Mouse (Mus musculus) layer of hippocampus, postnatal 25 days (tissue): ENCODE results near the gene Mettl24. TPM values are rescaled to one million over a fixed set of nuclear protein-coding genes. Genes with fewer than 3 reads are reported as not detected.
A peak's percentile ranks its signal among the peaks of the same experiment; 100 is the strongest.

Experiments used
- DNase-seq, 2 experiments: peaks; one replicate each; pipeline ENCODE4 v3.0.0; 2022; ENCODE audit warnings: mixed read lengths in 2 of 2, low spot score in 1 of 2; ENCODE audit errors: extremely low spot score in 1 of 2
- total RNA-seq, 2 experiments: library from RNA; stranded (reverse); gene quantifications; 2 replicates each; pipeline ENCODE4 v1.2.3; 2021

Gene Mettl24
- total RNA-seq, 2 experiments from 2014 or later = 1.7 to 2.3 TPM

DNA sequence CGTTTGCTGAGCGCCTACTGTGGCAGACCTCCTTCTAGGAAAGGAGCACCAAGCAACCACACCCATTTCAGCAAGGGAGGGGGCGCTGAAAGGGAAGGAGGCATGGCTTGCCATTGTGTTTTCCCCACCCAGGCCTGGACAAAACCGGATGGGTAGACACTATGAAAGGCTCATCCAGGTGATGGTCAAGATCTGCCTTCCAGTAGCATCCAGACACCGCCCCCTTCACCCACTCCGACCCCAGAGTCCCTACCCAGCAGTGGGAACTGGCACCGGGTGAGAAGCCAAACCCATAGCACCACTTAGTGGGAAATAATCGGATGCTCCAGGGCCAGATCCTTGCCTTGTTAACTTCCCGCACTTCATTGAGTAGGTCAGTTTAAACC, 779 bp downstream of the Mettl24 start:
- DNase-seq = no peak

DNA sequence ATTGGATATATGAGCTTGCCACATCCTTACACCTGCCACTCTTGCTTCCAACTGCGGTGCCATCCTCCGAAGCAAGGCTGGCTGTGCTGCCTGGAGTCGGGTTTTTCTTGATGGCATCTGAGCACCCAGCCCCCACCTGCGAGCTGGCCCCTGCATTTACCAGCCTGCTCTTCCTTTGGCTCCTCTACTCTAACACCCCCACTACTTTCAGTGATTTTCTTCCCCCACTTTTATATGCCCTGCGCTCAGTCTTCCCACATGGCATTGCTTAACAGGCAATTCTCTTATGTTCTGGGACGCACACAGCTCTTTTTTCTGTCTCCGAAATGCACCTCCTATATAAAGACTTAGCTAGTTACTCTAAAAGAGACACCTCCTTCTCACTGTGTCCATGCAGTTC, 1.2 kb downstream of the Mettl24 start:
- DNase-seq = no peak

GRCm38 (mm10) chr10:40685641-40686040, 2.6 kb downstream of the Mettl24 start:
- DNase-seq = no peak

DNA sequence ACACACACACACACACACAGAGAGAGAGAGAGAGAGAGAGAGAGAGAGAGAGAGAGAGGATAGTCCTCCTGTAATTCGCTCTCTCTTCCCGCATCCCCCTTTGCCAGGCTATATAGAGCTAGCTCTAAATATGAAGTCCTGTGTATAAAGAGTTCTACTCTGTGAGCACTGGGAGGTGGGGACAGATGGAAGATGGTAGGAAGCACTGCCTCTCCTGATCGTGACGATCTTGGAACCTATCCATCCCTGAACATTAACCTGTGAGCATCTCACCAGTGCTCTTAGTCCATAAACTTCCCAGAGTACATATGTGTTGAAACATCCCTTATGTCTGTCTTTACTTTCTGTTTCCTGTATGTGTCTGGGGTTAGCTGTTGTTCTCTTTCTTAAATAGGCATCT, 3.9 kb downstream of the Mettl24 start:
- DNase-seq = no peak

GRCm38 (mm10) chr10:40687407-40687806, 4.3 kb downstream of the Mettl24 start:
- DNase-seq = no peak

- no peak for DNase-seq
Measured at GRCm38 (mm10) chr10:40688266-40688665, 5.2 kb downstream of the Mettl24 start.

DNA sequence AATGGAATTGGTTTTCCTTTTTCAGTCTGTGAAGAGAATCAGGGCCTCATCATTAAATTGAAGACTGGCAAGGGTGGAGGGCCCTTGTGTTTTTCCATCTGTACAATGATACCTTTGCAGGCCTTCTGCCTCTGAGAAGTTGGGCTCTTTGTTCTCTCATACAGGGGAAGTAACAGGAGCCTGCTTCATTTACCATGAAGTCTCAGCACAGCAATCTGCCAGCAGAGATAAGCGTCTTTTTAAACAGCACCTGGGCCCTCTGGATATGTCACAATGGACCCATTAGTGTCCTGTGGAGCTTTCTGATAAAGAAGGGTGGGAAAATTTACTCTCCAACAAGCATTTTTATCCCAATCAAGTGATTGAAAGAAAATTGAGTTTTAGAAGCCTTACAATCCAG, 5.8 kb downstream of the Mettl24 start:
- no peak for DNase-seq

GRCm38 (mm10) chr10:40698652-40699051, 15.6 kb downstream of the Mettl24 start:
- DNase-seq = no peak

DNA sequence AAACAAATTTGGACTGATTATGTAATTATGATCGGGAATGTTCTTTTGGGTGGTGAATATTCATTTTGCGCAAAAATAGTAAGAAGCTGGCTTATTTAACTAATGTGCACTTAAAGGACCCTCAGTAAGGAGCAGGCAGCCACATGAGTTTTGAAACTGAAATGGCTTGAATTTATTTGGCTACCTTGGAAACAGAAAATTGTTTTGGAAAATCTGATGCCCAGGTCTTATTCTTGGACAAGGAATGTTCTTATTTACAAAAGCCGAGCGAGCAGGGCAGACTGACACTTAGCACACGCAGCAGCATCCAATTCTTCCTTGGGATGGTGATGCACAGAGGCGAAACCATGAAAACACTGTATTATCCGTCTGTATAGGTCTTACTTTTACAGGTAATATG, 28.0 kb downstream of the Mettl24 start:
- DNase-seq = no peak

DNA sequence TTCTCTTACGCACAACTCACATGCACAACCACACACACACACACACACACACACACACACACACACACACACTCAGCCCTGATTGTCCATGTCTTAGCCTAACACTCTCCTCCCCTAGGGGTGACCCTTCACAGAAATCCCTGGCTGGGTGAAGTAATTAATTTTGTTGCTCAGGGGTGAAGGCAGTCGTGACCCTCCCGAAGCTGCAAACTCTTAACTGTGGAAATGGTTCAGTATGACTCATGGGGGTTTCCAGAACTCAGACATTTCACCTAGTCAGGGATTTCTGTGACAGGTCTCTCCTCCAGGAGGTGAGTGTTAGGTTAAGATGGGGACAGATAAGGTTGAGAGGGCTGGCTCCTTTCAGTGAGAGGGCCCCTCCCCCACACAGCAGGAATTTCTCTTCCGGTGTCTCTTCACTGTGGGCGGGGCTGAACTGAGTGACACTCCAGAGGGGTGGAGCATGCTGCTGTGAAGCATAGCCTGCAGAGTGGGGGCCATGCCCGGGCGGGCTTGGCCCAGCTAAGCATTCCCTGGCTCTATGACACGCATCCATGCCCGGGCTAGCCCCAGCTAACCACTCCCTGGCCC, 30.0 kb downstream of the Mettl24 start:
- peak in 1 of 2 experiments; percentile 4 for DNase-seq

DNA sequence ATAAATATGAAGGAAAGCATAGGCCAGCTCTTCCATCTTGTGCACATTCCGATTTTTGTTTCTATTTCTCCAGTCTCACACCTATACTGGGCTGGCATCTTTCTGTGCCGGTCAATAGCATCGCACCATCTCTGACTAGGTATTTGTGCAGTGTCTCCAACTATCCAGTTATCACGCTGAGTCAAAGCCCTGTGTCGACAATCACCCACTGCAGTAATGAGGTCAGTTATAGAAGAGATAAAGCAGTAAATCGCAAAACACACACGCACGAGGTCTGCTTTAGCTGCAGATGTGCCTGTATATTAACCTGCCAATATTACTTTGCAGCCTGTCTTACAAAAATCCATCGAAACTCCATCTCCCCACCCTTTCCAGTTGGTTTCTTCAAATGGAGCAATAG, 30.7 kb downstream of the Mettl24 start:
- DNase-seq = peak in 1 of 2 experiments; percentile 4

- peak in 1 of 2 experiments; percentile 5 for DNase-seq
Measured at GRCm38 (mm10) chr10:40715151-40715550, 32.1 kb downstream of the Mettl24 start.

GRCm38 (mm10) chr10:40716296-40716695, 33.2 kb downstream of the Mettl24 start:
- peak in 1 of 2 experiments; percentile 6 for DNase-seq

DNA sequence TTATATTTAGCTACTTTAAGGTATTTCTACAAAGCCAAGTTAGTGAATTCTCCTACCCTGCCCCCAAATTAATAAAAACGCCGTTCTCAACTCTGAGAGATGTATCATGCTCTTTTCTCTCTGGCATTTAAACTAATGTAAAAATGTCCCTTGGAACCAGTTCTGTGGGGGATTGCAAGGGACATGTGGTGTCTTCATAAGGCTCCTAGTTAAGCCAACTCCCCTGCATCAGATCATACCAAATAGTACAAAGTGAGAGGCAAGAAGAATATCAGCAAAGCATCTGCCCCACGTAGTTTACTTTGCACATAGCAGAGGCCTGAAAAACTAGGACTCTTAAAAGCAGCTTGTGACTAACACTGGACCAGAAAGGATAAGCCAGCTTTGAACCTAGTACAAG, 33.6 kb downstream of the Mettl24 start:
- peak in 1 of 2 experiments; percentile 5 for DNase-seq

GRCm38 (mm10) chr10:40718362-40718761, 35.3 kb downstream of the Mettl24 start:
- peak in 1 of 2 experiments; percentile 4 for DNase-seq

GRCm38 (mm10) chr10:40719062-40719461, 36.0 kb downstream of the Mettl24 start:
- DNase-seq = peak; percentile 5 to 6

- DNase-seq = peak; percentile 3 to 5
Measured at GRCm38 (mm10) chr10:40720883-40721282, 37.8 kb downstream of the Mettl24 start.

DNA sequence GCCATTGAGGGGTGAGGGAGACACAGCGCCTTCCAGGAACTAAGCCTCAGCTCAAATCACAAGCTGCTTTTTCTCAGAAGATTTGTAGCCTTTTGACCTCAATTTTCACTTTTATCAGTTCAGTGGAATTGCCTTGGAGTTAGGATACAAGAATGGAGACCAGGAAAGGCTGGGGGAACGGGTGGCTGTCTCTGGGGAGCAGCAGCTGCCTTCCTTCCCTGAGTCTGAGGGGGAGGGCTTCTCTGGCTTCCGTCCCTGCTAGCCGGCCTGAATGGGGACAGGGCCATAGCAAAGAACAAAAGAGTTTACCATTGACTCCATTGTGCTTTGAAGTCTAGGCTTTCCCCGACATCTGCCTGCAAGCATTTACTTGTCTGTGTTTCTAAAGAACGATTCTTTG, 41.3 kb downstream of the Mettl24 start:
- DNase-seq = no peak

DNA sequence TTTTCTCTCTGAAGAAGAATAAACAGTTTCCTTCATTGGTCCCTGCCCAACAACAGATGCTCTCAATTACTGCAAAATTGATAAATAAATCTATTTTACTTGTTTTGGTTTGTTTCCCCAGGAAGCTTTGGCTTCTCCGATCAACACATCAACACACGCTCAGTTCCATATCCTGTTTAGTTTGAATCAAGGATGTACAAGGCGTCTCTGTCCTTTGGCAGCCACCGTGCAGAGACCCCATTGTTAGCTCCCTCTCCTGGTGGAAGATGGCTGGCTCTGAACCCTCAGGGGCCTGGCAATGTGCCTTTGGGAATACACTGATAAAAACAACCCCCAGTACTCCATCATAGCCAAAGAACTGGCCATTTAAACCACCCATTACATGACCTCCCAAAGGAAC, 42.0 kb downstream of the Mettl24 start:
- peak in 1 of 2 experiments; percentile 4 for DNase-seq

- DNase-seq = peak in 1 of 2 experiments; percentile 2
Measured at GRCm38 (mm10) chr10:40725471-40725870, 42.4 kb downstream of the Mettl24 start.

DNA sequence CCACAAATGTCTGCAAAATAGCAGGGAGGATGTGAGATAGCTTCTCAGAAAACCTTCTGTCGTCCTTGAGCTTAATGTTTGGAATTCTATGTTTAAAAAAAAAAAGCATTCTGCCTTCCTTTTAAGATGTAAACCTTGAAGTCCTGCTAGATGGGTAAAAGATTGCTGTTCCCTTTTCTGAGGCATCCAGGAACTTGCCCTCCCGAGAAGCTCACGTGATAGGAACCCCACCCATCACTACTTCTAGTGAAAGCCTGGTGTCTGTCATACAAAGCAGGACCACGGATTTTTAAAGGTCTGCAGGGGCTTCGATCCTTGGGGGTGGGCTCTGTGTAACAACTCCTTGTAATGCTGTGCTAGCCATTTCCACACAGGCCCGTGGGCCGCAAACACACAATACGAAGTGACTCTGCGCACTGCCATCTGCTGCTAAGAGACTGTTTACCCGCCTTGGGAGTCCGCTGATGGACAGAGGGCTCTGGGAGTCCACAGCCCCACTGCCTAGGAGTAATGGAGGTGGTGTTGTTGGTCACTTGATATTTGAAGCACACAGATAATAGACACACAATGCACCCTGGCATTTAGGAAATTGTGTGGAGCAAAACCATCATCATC, 43.3 kb downstream of the Mettl24 start:
- DNase-seq = peak in 1 of 2 experiments; percentile 20

DNA sequence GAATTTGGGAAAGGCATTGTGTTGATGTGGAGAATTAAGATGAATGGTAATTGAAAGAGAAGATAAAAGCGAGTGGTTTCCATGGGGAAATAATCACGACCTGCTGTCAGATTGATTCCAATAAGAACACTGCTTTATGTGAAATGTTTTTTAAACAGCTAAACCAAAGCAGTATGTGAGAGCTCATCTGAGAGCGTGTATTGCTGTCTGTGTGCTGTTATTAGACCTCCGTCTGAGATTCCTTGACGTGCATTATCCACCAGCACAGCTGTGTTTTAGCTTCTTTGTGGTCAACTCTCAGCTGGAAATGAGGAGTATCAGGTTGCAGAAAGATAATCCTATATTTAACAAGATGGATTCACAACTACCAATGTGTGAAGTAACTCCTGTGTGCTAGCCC, 43.9 kb downstream of the Mettl24 start:
- peak in 1 of 2 experiments; percentile 2 for DNase-seq
